Mouse (Mus musculus) liver, embryonic 14.5 days (tissue): Measurements from ENCODE around the gene Arsa. TPM values are rescaled to one million over a fixed set of nuclear protein-coding genes. Genes with fewer than 3 reads are reported as not detected.

Source experiments
- ATAC-seq: fragments of 200-750 bp; cut with Nextera tagmentation; 2 replicates; pipeline ENCODE4 v1.8.0; 2017; ENCODE audit warnings: moderate number of reproducible peaks, mild to moderate bottlenecking, moderate library complexity; ENCODE audit not compliant: insufficient read depth
- DNase-seq, 3 experiments: peaks; one replicate each; pipeline ENCODE4 v3.0.0-alpha.2; 2012 to 2013; ENCODE audit warnings: low read depth in 3 of 3, low spot score in 3 of 3
- H3K27ac ChIP-seq: fragments of 300-500 bp; sonication (generic); 2 replicates; pipeline ENCODE4 v1.5.1; 2014; ENCODE audit warnings: moderate library complexity, mild to moderate bottlenecking, control low read depth, inconsistent platforms
- H3K27me3 ChIP-seq: fragments of 300-500 bp; sonication (generic); 2 replicates; pipeline ENCODE4 v1.6.1; 2014; ENCODE audit warnings: mild to moderate bottlenecking, low read length, moderate library complexity; ENCODE audit not compliant: control insufficient read depth, insufficient read depth
- H3K36me3 ChIP-seq: fragments of 300-500 bp; sonication (generic); replicated peaks from 2 replicates; pipeline ENCODE4 v1.6.1; 2014; ENCODE audit warnings: low read depth; ENCODE audit not compliant: control insufficient read depth, insufficient read depth
- H3K4me1 ChIP-seq, 2 experiments: fragments of 200-500 bp in 1 of 2; fragments of 300-500 bp in 1 of 2; sonication (generic) in 1 of 2; replicated peaks; 2 replicates each; pipeline ENCODE4 v1.6.1; 2012 to 2014; ENCODE audit warnings: antibody characterized with exemption in 1 of 2, inconsistent platforms in 1 of 2, low read length in 1 of 2; ENCODE audit not compliant: control insufficient read depth in 2 of 2, insufficient read depth in 2 of 2
- H3K4me2 ChIP-seq: fragments of 300-500 bp; sonication (generic); 2 replicates; pipeline ENCODE4 v1.6.1; 2014; ENCODE audit warnings: low read depth, mild to moderate bottlenecking, control low read depth, moderate library complexity
- H3K4me3 ChIP-seq, 2 experiments: fragments of 200-500 bp in 1 of 2; fragments of 300-500 bp in 1 of 2; sonication (generic) in 1 of 2; 2 replicates each; pipeline ENCODE4 v1.5.1; 2012 to 2014; ENCODE audit warnings: low read depth in 2 of 2, low read length in 2 of 2, mild to moderate bottlenecking in 2 of 2, control low read depth in 1 of 2, inconsistent platforms in 1 of 2, moderate library complexity in 1 of 2; ENCODE audit not compliant: insufficient read depth in 1 of 2
- H3K9ac ChIP-seq: fragments of 300-500 bp; sonication (generic); replicated peaks from 2 replicates; pipeline ENCODE4 v1.6.1; 2014; ENCODE audit warnings: mild to moderate bottlenecking, control low read depth, moderate library complexity
- H3K9me3 ChIP-seq: fragments of 300-500 bp; sonication (generic); 2 replicates; pipeline ENCODE4 v1.6.1; 2016; ENCODE audit warnings: low read length, mixed read lengths; ENCODE audit not compliant: control insufficient read depth
- CTCF ChIP-seq: IDR thresholded peaks from 2 replicates; pipeline ENCODE4 v1.5.1; 2016; ENCODE audit warnings: antibody characterized with exemption, low read depth, control low read depth
- EP300 ChIP-seq: IDR thresholded peaks from 2 replicates; pipeline ENCODE4 v1.6.1; 2016; ENCODE audit warnings: antibody characterized with exemption, low read depth
- WGBS: fragments of 180-500 bp; shearing (Covaris S2); extraction: QIAGEN DNeasy Blood & Tissue Kit; methylation state at CpG from one replicate; pipeline ENCODE4 v1.1.7; 2014; ENCODE audit not compliant: insufficient replicate concordance; 5-methylcytosine and 5-hydroxymethylcytosine counted together
- polyA plus RNA-seq, 2 experiments: library from polyadenylated mRNA; depleted of rRNA in 1 of 2; stranded (reverse) in 1 of 2; unstranded in 1 of 2; fragments of >200 nt; fragmentation: Nextera tagmentation in 1 of 2; extraction: Ambion mirVana in 1 of 2; gene quantifications; 2 replicates each; pipeline versions ENCODE4 v1.2.1 to v1.2.3; 2012 to 2014

Gene Arsa
- polyA plus RNA-seq, 2 experiments: 3.1 to 3.4 TPM

- peaks cover 0 to 2% of the 10 kb centered on the region in 2 experiments; a peak in 1 of 4 replicates for H3K4me1 ChIP-seq
- WGBS: under 1% methylated on average over 52 of the region's 72 CpGs
- peaks cover 16% of the 10 kb centered on the region for H3K27me3 ChIP-seq
- H3K36me3 ChIP-seq: no peaks in the 10 kb centered on the region
- no peaks in the 10 kb centered on the region for H3K9me3 ChIP-seq
- peak; percentile 9; the same call in 1 of the 2 replicates for ATAC-seq
- no peak within 1 kb of the TSS for H3K27ac ChIP-seq
- DNase-seq: no peak
- peak within 1 kb of the TSS; percentile 71 for H3K4me2 ChIP-seq
- no peak for TF ChIP-seq EP300
- no peak for TF ChIP-seq CTCF
- H3K4me3 ChIP-seq: peak within 1 kb of the TSS; percentile 64 to 66
- 0 out of 2 replicates have a peak within 1 kb of the TSS, but pooled peaks have one; percentile 7 for H3K9ac ChIP-seq
Measured at GRCm38 (mm10) chr15:89498961-89499688, 21.9 kb upstream of the Arsa start, which contains the start of gene Shank3. Shank3 (plus strand) TSS chr15:89499623.

GRCm38 (mm10) chr15:89498049-89498960 lies 21.1 kb upstream of the Arsa start:
- ATAC-seq (no peak), DNase-seq (no peak)
- Histone ChIP-seq H3K27me3 (peaks cover 16% of the 10 kb centered on the region), H3K4me3 (peak overlapping the region; percentile 48 to 64), H3K36me3 (no peaks in the 10 kb centered on the region), H3K9ac (no peak overlapping the region), H3K9me3 (no peaks in the 10 kb centered on the region), H3K4me1 (peaks cover 0 to 2% of the 10 kb centered on the region in 2 experiments; a peak in 1 of 4 replicates), H3K4me2 (peak overlapping the region; percentile 71), H3K27ac (no peak overlapping the region)
- WGBS: 1% methylated on average over 41 of the region's 41 CpGs
- TF ChIP-seq CTCF (no peak), EP300 (no peak)

DNA sequence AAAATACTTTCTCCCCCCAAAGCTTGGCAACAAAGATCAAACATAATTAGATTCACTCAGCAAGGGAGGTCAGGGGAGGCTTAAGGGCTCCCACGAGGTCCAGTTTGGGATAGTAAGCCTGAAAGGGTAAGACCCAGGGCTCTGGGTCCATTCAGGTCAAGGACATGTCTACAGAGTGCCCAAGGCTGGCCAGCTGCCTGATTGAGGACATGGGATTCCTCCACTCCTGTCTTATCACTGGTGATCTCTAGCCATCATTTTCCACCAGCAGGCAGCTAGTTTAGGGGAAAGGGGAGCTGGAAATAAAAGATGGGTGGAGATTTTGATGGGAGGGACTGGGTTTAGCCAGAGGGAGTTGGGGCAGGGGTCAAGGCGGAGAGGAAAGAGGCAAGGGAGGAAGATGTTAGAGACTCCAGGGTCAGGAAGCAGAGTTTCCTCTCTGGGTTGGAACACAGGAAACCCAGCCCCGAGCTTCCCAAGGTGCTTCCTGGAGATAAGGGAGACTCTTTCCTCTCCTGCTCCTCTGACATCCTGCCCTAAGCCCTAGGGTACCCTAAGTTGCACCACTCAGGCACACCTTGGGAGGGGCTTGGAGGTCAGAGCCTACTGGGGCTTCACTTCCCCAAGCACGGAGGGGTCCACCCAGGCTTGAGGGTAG lies 20.3 kb upstream of the Arsa start:
- peak overlapping the region in 1 of 2 experiments; percentile 48; a peak in 1 of 4 replicates for H3K4me3 ChIP-seq

DNA sequence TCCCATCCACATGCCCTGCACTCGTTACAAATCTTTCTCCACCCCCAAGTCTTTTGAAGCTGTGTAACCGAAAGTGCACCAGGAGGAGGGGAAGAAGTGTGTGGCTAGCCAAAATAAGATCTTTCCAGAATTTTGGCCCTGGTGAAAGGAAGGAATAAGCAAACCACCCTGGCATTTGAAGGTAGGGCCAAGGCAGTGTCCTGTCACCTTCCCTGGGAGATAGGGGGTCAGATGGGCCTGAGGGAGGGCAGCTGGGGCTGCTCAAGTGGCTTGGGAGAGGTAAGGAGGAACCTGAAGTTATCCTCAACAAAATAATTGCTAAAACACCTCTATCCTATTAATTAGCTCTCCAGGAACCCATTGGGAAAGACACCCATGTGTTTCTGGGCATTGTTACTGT lies 19.6 kb upstream of the Arsa start:
- H3K4me3 ChIP-seq: no peak overlapping the region
- DNase-seq (no peak), ATAC-seq (no peak)
- H3K27ac ChIP-seq: no peak overlapping the region
- no peak overlapping the region for H3K9ac ChIP-seq
- H3K9me3 ChIP-seq: no peaks in the 10 kb centered on the region
- no peak overlapping the region for H3K4me2 ChIP-seq
- WGBS: 46% methylated on average over 2 of the region's 2 CpGs
- no peaks in the 10 kb centered on the region for H3K36me3 ChIP-seq
- H3K4me1 ChIP-seq: peaks cover 0 to 2% of the 10 kb centered on the region in 2 experiments; a peak in 1 of 4 replicates
- peaks cover 16% of the 10 kb centered on the region for H3K27me3 ChIP-seq
- TF ChIP-seq EP300: no peak
- no peak for TF ChIP-seq CTCF

More for the DNA sequence above, 20.3 kb upstream of the Arsa start:
- no peak overlapping the region for H3K9ac ChIP-seq
- peaks cover 0 to 2% of the 10 kb centered on the region in 2 experiments; a peak in 1 of 4 replicates for H3K4me1 ChIP-seq
- WGBS: 5% methylated on average over 3 of the region's 4 CpGs
- H3K9me3 ChIP-seq: no peaks in the 10 kb centered on the region
- peaks cover 16% of the 10 kb centered on the region for H3K27me3 ChIP-seq
- DNase-seq (no peak), ATAC-seq (peak; percentile 44)
- H3K4me2 ChIP-seq: no peak overlapping the region
- no peak overlapping the region for H3K27ac ChIP-seq
- TF ChIP-seq CTCF (no peak), EP300 (no peak)
- H3K36me3 ChIP-seq: no peaks in the 10 kb centered on the region
